Mouse (Mus musculus): ENCODE measurements around the gene Sept10. TPM values are rescaled to one million over a fixed set of nuclear protein-coding genes. Genes with fewer than 3 reads are reported as not detected.

Sept10 gene
- polyA plus RNA-seq, 1 experiment from 2014 or later: 37.9 TPM

GRCm38 (mm10) chr10:59152544-59153081 lies 69.0 kb downstream of the Sept10 start:
- DNase-seq (ENCODE audit: low spot score): no peak

GRCm38 (mm10) chr10:59150938-59151657 lies 70.5 kb downstream of the Sept10 start:
- 67% methylated on average over 10 of the region's 10 CpGs for WGBS
- H3K4me3 ChIP-seq: no peak overlapping the region
- peaks cover 11% of the 10 kb centered on the region for H3K4me1 ChIP-seq
- peaks cover 8% of the 10 kb centered on the region for H3K27me3 ChIP-seq (ENCODE audit: insufficient read depth, poor library complexity, severe bottlenecking)
- H3K36me3 ChIP-seq: 0 out of 2 replicates have a peak, but pooled peaks cover 3% of the 10 kb centered on the region
- H3K27ac ChIP-seq: no peak overlapping the region; the same call in 1 of the 2 replicates
- H3K9me3 ChIP-seq: no peaks in the 10 kb centered on the region
- DNase-seq (ENCODE audit: low spot score): no peak

More at GRCm38 (mm10) chr10:59152544-59153081, 69.0 kb downstream of the Sept10 start:
- Histone ChIP-seq H3K4me1 (peaks cover 11% of the 10 kb centered on the region), H3K9me3 (no peaks in the 10 kb centered on the region), H3K27me3 (ENCODE audit: insufficient read depth, poor library complexity, severe bottlenecking) (peaks cover 8% of the 10 kb centered on the region), H3K4me3 (no peak overlapping the region), H3K36me3 (peaks cover 9% of the 10 kb centered on the region; the same call in 1 of the 2 replicates), H3K27ac (no peak overlapping the region)
- WGBS: 19% methylated on average over 5 of the region's 5 CpGs

GRCm38 (mm10) chr10:59149956-59150383 lies 71.7 kb downstream of the Sept10 start:
- Histone ChIP-seq H3K27ac (0 out of 2 replicates have a peak overlapping the region, but pooled peaks have one; percentile 36), H3K4me3 (peak overlapping the region; percentile 32; the same call in 1 of the 2 replicates), H3K4me1 (peaks cover 11% of the 10 kb centered on the region), H3K27me3 (ENCODE audit: insufficient read depth, poor library complexity, severe bottlenecking) (peaks cover 8% of the 10 kb centered on the region), H3K36me3 (0 out of 2 replicates have a peak, but pooled peaks cover 3% of the 10 kb centered on the region), H3K9me3 (no peaks in the 10 kb centered on the region)
- 18% methylated on average over 8 of the region's 8 CpGs for whole genome bisulfite sequencing
- DNase-seq (ENCODE audit: low spot score): no peak

DNA sequence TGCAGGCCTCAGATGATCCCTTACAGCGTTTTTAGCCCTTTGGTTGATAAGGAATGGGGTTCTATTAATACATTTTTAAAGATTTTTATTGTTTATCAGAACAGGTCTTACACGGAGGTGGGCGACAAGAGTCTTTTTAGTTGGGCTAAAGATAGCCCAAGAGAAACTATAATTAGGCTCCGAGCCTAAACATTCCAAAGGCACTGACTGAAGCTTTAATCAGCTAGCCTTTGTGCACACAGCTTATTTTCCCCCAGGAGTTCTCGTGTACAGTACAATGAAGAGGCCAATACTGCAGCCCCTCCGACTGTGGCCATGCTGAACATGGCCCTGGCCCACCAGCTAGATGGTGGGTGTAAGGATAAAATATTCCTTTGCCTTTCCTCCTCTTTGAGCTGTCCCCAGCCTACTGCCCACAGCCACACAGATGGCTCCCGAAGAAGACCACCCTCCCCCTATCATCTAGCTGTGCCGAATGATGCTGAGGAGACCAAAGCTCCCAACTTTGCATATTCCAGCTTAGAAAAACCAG lies 88.1 kb downstream of the Sept10 start:
- Histone ChIP-seq H3K4me3 (no peak overlapping the region), H3K36me3 (no peaks in the 10 kb centered on the region), H3K27ac (peak overlapping the region; percentile 77), H3K27me3 (ENCODE audit: insufficient read depth, poor library complexity, severe bottlenecking) (no peaks in the 10 kb centered on the region), H3K4me1 (peaks cover 36% of the 10 kb centered on the region), H3K9me3 (no peaks in the 10 kb centered on the region)
- 36% methylated on average over 8 of the region's 8 CpGs for WGBS
- DNase-seq (ENCODE audit: low spot score): peak; percentile 68

DNA sequence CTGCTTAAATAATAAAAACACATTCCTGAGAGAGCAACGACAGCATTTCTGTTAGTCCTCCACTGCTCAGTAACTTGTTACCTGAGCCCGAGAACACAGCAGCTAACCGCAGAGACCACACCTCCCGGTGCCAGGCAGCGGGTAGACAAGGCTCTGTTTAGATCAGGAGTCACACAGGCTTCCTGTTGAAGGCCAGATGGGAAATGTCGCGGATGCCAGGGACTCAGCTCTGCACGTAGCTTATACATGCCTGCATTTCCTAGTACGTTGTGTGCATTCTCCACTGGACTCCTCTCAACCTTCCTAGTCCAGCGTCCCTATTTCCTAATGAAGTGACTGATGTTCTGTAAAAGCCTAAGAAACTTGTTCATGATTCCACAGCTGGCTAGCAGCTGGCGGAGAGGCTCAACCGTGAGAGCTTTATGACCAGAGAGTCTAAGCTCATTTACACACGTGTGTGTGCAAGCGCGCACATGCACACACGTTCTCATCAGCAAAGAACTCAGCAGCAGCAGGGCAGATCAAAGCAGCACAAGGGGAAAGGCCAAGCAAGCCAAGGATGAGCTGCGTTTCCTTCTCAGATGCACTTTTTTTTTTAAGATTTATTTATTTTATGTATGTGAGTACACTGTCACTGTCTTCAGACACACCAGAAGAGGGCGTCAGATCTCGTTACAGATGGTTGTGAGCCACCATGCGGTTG lies 89.6 kb downstream of the Sept10 start:
- 68% methylated on average over 20 of the region's 20 CpGs for WGBS
- H3K9me3 ChIP-seq: no peaks in the 10 kb centered on the region
- DNase-seq (ENCODE audit: low spot score): peak; percentile 78
- peak overlapping the region; percentile 10; the same call in 1 of the 2 replicates for H3K27ac ChIP-seq
- peaks cover 47% of the 10 kb centered on the region for H3K4me1 ChIP-seq
- H3K4me3 ChIP-seq: no peak overlapping the region
- no peaks in the 10 kb centered on the region for H3K36me3 ChIP-seq
- H3K27me3 ChIP-seq (ENCODE audit: insufficient read depth, poor library complexity, severe bottlenecking): no peaks in the 10 kb centered on the region

DNA sequence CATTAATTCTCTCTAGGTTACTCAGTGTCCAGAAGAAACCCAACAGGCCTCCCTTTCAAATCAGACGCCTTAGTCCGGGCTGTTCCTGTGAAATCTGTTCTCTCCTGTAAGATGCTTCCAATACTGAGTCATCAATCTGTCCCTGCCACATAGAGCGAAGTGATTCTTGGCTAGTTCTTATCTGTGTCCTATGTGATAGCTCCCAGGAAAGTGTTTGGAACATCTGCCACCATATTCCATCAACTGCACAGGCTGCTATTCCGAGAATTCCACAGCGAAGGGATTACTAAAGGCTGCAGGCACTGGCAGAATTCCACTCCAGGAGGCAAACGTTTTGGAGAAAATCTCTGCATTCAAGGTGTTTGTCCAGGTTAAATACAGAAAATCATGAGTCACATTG lies 94.0 kb downstream of the Sept10 start:
- 44% methylated on average over 6 of the region's 6 CpGs for WGBS
- H3K36me3 ChIP-seq: no peaks in the 10 kb centered on the region
- no peaks in the 10 kb centered on the region for H3K9me3 ChIP-seq
- no peaks in the 10 kb centered on the region for H3K27me3 ChIP-seq (ENCODE audit: insufficient read depth, poor library complexity, severe bottlenecking)
- H3K4me3 ChIP-seq: no peak overlapping the region
- no peak for DNase-seq (ENCODE audit: low spot score)
- H3K4me1 ChIP-seq: peaks cover 33% of the 10 kb centered on the region
- no peak overlapping the region for H3K27ac ChIP-seq

DNA sequence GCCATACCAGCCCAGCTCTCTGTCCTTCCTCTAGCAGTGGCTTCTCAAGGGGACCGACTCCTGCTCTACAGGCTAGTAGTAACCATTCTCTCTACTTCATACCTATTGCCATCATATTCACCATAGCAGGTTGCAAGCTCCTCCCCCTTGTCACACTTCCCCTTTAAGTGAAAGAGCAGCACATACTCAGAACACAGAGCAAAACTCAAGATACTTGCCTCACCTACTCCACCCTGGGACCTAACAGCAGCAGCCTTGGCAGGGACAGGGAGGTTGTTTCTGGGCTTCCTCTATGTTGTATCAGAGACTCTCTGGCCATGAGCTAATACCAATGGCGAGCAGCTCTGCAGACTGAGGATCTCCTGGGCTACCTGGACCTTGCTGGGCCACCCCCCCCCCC lies 96.2 kb downstream of the Sept10 start:
- H3K4me1 ChIP-seq: peaks cover 17% of the 10 kb centered on the region
- H3K36me3 ChIP-seq: no peaks in the 10 kb centered on the region
- DNase-seq (ENCODE audit: low spot score): no peak
- H3K4me3 ChIP-seq: no peak overlapping the region
- H3K27me3 ChIP-seq (ENCODE audit: insufficient read depth, poor library complexity, severe bottlenecking): no peaks in the 10 kb centered on the region
- WGBS: 78% methylated on average over 2 of the region's 2 CpGs
- peak overlapping the region; percentile 16; the same call in 1 of the 2 replicates for H3K27ac ChIP-seq
- H3K9me3 ChIP-seq: no peaks in the 10 kb centered on the region

GRCm38 (mm10) chr10:59119811-59120210 lies 101.8 kb downstream of the Sept10 start:
- WGBS: 89% methylated on average over 2 of the region's 2 CpGs
- no peaks in the 10 kb centered on the region for H3K27me3 ChIP-seq (ENCODE audit: insufficient read depth, poor library complexity, severe bottlenecking)

DNA sequence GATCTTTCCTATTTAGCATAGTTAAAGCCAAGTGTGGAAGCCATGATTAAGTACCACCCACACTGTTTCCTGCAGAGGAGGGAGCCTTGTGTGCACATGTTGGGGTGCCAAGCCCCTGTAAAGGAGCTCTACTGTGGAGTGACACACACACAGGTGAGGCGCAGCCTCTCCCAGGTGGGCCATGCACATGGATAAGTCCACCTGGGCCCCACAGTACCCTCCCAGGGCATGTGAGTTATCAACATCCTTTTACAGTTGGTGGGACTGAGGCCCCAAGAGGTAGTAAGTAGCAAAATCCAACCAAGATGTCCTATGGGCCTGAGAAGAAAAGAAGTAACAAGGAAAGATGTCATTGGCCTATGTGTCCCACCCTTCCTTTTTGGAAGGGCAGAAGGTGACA lies 102.6 kb downstream of the Sept10 start:
- Histone ChIP-seq H3K4me1 (peaks cover 11% of the 10 kb centered on the region), H3K27me3 (ENCODE audit: insufficient read depth, poor library complexity, severe bottlenecking) (no peaks in the 10 kb centered on the region), H3K36me3 (no peaks in the 10 kb centered on the region), H3K27ac (no peak overlapping the region), H3K4me3 (no peak overlapping the region), H3K9me3 (no peaks in the 10 kb centered on the region)
- DNase-seq (ENCODE audit: low spot score): peak; percentile 62
- WGBS: 97% methylated on average over 1 of the region's 1 CpGs

More at GRCm38 (mm10) chr10:59119811-59120210, 101.8 kb downstream of the Sept10 start:
- Histone ChIP-seq H3K4me3 (no peak overlapping the region), H3K4me1 (peaks cover 4% of the 10 kb centered on the region), H3K36me3 (no peaks in the 10 kb centered on the region), H3K27ac (no peak overlapping the region), H3K9me3 (no peaks in the 10 kb centered on the region)
- peak; percentile 58 for DNase-seq (ENCODE audit: low spot score)

- Histone ChIP-seq H3K27ac (no peak overlapping the region), H3K4me1 (peaks cover 11% of the 10 kb centered on the region), H3K27me3 (ENCODE audit: insufficient read depth, poor library complexity, severe bottlenecking) (0 out of 2 replicates have a peak, but pooled peaks cover under 1% of the 10 kb centered on the region), H3K36me3 (no peaks in the 10 kb centered on the region), H3K4me3 (no peak overlapping the region), H3K9me3 (no peaks in the 10 kb centered on the region)
- DNase-seq (ENCODE audit: low spot score): no peak
- 74% methylated on average over 5 of the region's 5 CpGs for WGBS
Observed at GRCm38 (mm10) chr10:59117555-59117954, 104.1 kb downstream of the Sept10 start.

GRCm38 (mm10) chr10:59116331-59116730 lies 105.3 kb downstream of the Sept10 start:
- H3K4me1 ChIP-seq: peaks cover 11% of the 10 kb centered on the region
- H3K9me3 ChIP-seq: no peaks in the 10 kb centered on the region
- no peaks in the 10 kb centered on the region for H3K36me3 ChIP-seq
- WGBS: 77% methylated on average over 9 of the region's 9 CpGs
- DNase-seq (ENCODE audit: low spot score): no peak
- no peak overlapping the region for H3K4me3 ChIP-seq
- H3K27ac ChIP-seq: no peak overlapping the region
- 0 out of 2 replicates have a peak, but pooled peaks cover 4% of the 10 kb centered on the region for H3K27me3 ChIP-seq (ENCODE audit: insufficient read depth, poor library complexity, severe bottlenecking)

DNA sequence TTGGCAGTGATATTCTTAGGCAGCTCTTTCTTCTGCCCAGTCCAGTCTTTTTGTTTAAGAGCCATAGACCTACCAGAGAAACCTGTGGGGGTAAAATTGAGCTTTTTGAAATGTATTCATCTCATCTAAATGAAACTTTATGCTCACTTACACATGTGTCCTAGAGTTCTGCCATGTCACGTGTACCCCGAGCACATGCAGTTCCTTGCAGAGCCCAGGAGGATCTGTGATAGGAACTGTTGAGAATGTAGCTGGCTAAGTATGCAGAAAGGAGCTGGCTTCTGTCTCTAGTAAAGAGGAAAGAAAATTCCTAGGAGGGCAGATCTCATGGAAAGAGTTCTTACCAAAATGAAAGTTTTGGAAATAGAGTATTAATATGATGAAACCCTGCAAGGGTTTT lies 106.0 kb downstream of the Sept10 start:
- Histone ChIP-seq H3K4me3 (no peak overlapping the region), H3K27ac (no peak overlapping the region), H3K4me1 (peaks cover 11% of the 10 kb centered on the region), H3K27me3 (ENCODE audit: insufficient read depth, poor library complexity, severe bottlenecking) (0 out of 2 replicates have a peak, but pooled peaks cover 4% of the 10 kb centered on the region), H3K36me3 (no peaks in the 10 kb centered on the region), H3K9me3 (no peaks in the 10 kb centered on the region)
- no peak for DNase-seq (ENCODE audit: low spot score)
- 79% methylated on average over 2 of the region's 2 CpGs for WGBS
